7 mouse cellular contexts compared by ENCODE assay signal in genomic region chr12:99669976-99670761, GRCm38 (mm10).
DNase-seq lines count a peak whose midpoint lies in the region; ATAC-seq and TF ChIP-seq lines count a peak whose summit lies in the region.

No protein-coding gene starts in this region.

- H3K9me3 ChIP-seq in limb, embryonic 13.5 days, result no peaks in the 10 kb centered on the region

- peak; percentile 80 for ATAC-seq in limb, embryonic 13.5 days (ENCODE audit: low FRiP score, low read depth)

- H3K36me3 ChIP-seq in limb, embryonic 13.5 days, result no peaks in the 10 kb centered on the region
- no peaks in the 10 kb centered on the region for H3K36me3 ChIP-seq in testis, adult 2 months (ENCODE audit: control insufficient read depth, insufficient read depth, low read length)

- H3K27me3 ChIP-seq in limb, embryonic 13.5 days, result no peaks in the 10 kb centered on the region
- no peaks in the 10 kb centered on the region for H3K27me3 ChIP-seq in testis, adult 2 months (ENCODE audit: control insufficient read depth, insufficient read depth, low read length)

- peaks cover 10% of the 10 kb centered on the region for H3K4me1 ChIP-seq in limb, embryonic 13.5 days
- H3K4me1 ChIP-seq in testis, adult 2 months (ENCODE audit: control insufficient read depth, insufficient read depth, low read length), result peaks cover 7% of the 10 kb centered on the region

- peak overlapping the region; percentile 67 for H3K4me3 ChIP-seq in gastrocnemius, adult 2 months
- H3K4me3 ChIP-seq in limb, embryonic 13.5 days, result no peak overlapping the region
- peak overlapping the region; percentile 33 for H3K4me3 ChIP-seq in testis, adult 2 months (ENCODE audit: control insufficient read depth, low read depth, low read length)

- WGBS in limb, embryonic 13.5 days, result 63% methylated on average over 26 of the region's 26 CpGs

- H3K9ac ChIP-seq in limb, embryonic 13.5 days, result no peak overlapping the region

- peak overlapping the region; percentile 74 for H3K27ac ChIP-seq in gastrocnemius, adult 2 months
- no peak overlapping the region for H3K27ac ChIP-seq in limb, embryonic 13.5 days
- H3K27ac ChIP-seq in testis, adult 2 months (ENCODE audit: control insufficient read depth, insufficient read depth, low read depth, low read length), result peak overlapping the region; percentile 29

- intact Hi-C loops in left cerebral cortex, postnatal 25 days (cut with DNase I), result loop anchor here (5.0 kb wide), 1 partner anchor 47 kb away; no protein-coding TSS in a partner anchor
- intact Hi-C loops in gastrocnemius, adult 2 months (cut with DNase I), result no loop called here

- DNase-seq in left cerebral cortex, postnatal 25 days (ENCODE audit: low spot score in 2 of 2), result peak; percentile 24 to 42
- DNase-seq in left cerebral cortex, adult 8-10 months (ENCODE audit: low spot score in 2 of 2), result no peak
- DNase-seq in brain, embryonic 18.5 days (ENCODE audit: low read depth, low spot score), result peak; percentile 16
- DNase-seq in gastrocnemius, adult 2 months, result peak; percentile 33
- DNase-seq in urinary bladder, postnatal 10 days (ENCODE audit: low spot score), result no peak

- peak overlapping the region; percentile 38 for H3K4me2 ChIP-seq in limb, embryonic 13.5 days (replicated peaks)

- TF ChIP-seq CTCF in gastrocnemius, adult 2 months (IDR thresholded peaks at IDR 0.05), result no peak
- no peak for TF ChIP-seq CTCF in testis, adult 2 months (IDR thresholded peaks at IDR 0.05; ENCODE audit: control insufficient read depth, insufficient read depth, insufficient replicate concordance, low read depth, low read length)

- peak; percentile 39; the same call in 1 of the 2 replicates for TF ChIP-seq POLR2A in testis, adult 2 months (IDR thresholded peaks at IDR 0.05; ENCODE audit: control insufficient read depth, low read depth, low read length)

Comparison
In these comparisons a context has a peak if more than half of its experiments do, and no peak if none do; other contexts are left out.
1. DNase-seq: peak in left cerebral cortex, postnatal 25 days (2 of 2), brain, embryonic 18.5 days (single experiment) and gastrocnemius, adult 2 months (single experiment); none in left cerebral cortex, adult 8-10 months (0 of 2) and urinary bladder, postnatal 10 days (single experiment).